Mouse (Mus musculus) intestine, postnatal 0 days (tissue): Measurements from ENCODE around the gene Olfr1348. TPM values are rescaled to one million over a fixed set of nuclear protein-coding genes. Genes with fewer than 3 reads are reported as not detected.
"Not testable (repeated sequence)": the region's sequence is repeated elsewhere in the genome, so short reads cannot be mapped to it uniquely, and the experiment has no call there.

Experiments
- ATAC-seq: fragments of 200-750 bp; cut with Nextera tagmentation; 2 replicates; pipeline ENCODE4 v1.8.0; 2017; ENCODE audit warnings: mild to moderate bottlenecking, moderate TSS enrichment, moderate library complexity
- H3K27ac ChIP-seq: fragments of 300-500 bp; sonication (generic); 2 replicates; pipeline ENCODE4 v1.5.1; 2014; ENCODE audit warnings: mild to moderate bottlenecking, low read depth, low read length, moderate library complexity
- H3K27me3 ChIP-seq: fragments of 300-500 bp; sonication (generic); replicated peaks from 2 replicates; pipeline ENCODE4 v1.6.1; 2014; ENCODE audit warnings: low read length, mixed read lengths; ENCODE audit not compliant: control insufficient read depth, insufficient read depth
- H3K36me3 ChIP-seq: fragments of 300-500 bp; sonication (generic); 2 replicates; pipeline ENCODE4 v1.6.1; 2014; ENCODE audit warnings: mild to moderate bottlenecking, moderate library complexity; ENCODE audit not compliant: control insufficient read depth, insufficient read depth
- H3K4me1 ChIP-seq: fragments of 300-500 bp; sonication (generic); replicated peaks from 2 replicates; pipeline ENCODE4 v1.6.1; 2014; ENCODE audit warnings: antibody characterized with exemption, low read length, mixed read lengths; ENCODE audit not compliant: control insufficient read depth, insufficient read depth
- H3K4me2 ChIP-seq: fragments of 300-500 bp; sonication (generic); replicated peaks from 2 replicates; pipeline ENCODE4 v1.6.1; 2014; ENCODE audit warnings: low read depth, mild to moderate bottlenecking, moderate library complexity
- H3K4me3 ChIP-seq: fragments of 300-500 bp; sonication (generic); 2 replicates; pipeline ENCODE4 v1.5.1; 2014; ENCODE audit warnings: low read depth, low read length
- H3K9ac ChIP-seq: fragments of 300-500 bp; sonication (generic); 2 replicates; pipeline ENCODE4 v1.6.1; 2014; ENCODE audit warnings: mild to moderate bottlenecking, low read depth, low read length
- H3K9me3 ChIP-seq: fragments of 300-500 bp; sonication (generic); 2 replicates; pipeline ENCODE4 v1.6.1; 2016; ENCODE audit warnings: mixed run types; ENCODE audit not compliant: control insufficient read depth
- CTCF ChIP-seq: sonication (generic); IDR thresholded peaks from 2 replicates; pipeline ENCODE4 v1.5.1; 2016; ENCODE audit warnings: low read depth, mild to moderate bottlenecking, control low read depth, antibody characterized with exemption, moderate library complexity
- WGBS: fragments of 180-500 bp; shearing (Covaris S2); extraction: QIAGEN DNeasy Blood & Tissue Kit; methylation state at CpG from one replicate; pipeline ENCODE4 v1.1.7; 2014; 5-methylcytosine and 5-hydroxymethylcytosine counted together
- polyA plus RNA-seq: library from polyadenylated mRNA; unstranded; fragments of >200 nt; fragmentation: Nextera tagmentation; extraction: Ambion mirVana; gene quantifications from 2 replicates; pipeline ENCODE4 v1.2.1, GENCODE M21; 2015

Olfr1348 gene
- polyA plus RNA-seq = not detected in 2 replicates

DNA sequence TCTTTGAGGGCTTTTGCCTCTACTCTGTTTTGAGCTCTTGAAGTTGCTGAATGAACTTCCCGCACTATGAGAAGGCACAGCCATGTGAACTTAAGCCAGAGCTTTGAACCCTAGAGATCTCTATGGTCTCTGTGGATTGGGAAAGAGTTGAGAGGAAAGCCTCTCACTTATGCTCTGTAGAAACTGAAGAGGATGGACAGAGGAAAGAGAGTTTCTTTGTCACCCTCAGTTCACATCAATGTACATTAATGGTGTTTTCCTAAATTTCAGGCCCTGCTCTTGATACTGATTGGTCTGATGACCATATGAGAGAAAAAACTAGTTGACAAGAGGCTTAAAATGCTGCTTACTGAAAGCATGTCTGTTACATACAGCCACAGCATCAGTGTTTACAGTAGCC, at the start of gene Olfr1348:
Gene Olfr1348 (minus strand): TSS at position 101 of the 400 bp plus-strand sequence.
- no peak within 1 kb of the TSS for H3K27ac ChIP-seq
- 87% methylated on average over 1 of the region's 1 CpGs for WGBS
- H3K9ac ChIP-seq = no peak within 1 kb of the TSS
- no peak for TF ChIP-seq CTCF
- no peak within 1 kb of the TSS for H3K4me3 ChIP-seq
- no peaks in the 10 kb centered on the region for H3K27me3 ChIP-seq
- H3K4me2 ChIP-seq = no peak within 1 kb of the TSS
- no peak for ATAC-seq
- no peaks in the 10 kb centered on the region for H3K36me3 ChIP-seq
- no peaks in the 10 kb centered on the region for H3K4me1 ChIP-seq
- H3K9me3 ChIP-seq = no peaks in the 10 kb centered on the region

DNA sequence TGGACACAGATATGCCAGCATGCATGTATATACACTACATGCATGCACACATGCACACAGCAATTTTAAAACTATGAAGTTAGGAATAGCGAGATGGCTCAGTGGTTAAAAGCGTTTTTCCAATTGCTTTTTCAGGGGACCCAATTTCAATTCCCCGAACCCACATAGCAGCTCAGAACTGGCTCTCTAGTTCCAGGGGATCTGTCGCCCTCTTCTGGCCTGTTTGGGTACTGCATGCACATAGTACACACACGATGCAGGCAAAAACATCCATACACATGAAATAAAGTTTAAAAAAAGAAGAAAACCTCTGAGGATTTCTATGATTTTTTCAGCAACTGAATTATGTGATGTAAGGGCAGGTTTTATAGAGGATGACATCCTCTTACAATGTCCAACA, 17.6 kb upstream of the Olfr1348 start:
- WGBS = 69% methylated on average over 5 of the region's 5 CpGs
- Histone ChIP-seq H3K4me1 (no peaks in the 10 kb centered on the region), H3K4me2 (no peak overlapping the region), H3K9me3 (no peaks in the 10 kb centered on the region), H3K27me3 (no peaks in the 10 kb centered on the region), H3K9ac (no peak overlapping the region), H3K4me3 (no peak overlapping the region), H3K27ac (no peak overlapping the region), H3K36me3 (no peaks in the 10 kb centered on the region)
- ATAC-seq = no peak
- peak; percentile 49 for TF ChIP-seq CTCF

DNA sequence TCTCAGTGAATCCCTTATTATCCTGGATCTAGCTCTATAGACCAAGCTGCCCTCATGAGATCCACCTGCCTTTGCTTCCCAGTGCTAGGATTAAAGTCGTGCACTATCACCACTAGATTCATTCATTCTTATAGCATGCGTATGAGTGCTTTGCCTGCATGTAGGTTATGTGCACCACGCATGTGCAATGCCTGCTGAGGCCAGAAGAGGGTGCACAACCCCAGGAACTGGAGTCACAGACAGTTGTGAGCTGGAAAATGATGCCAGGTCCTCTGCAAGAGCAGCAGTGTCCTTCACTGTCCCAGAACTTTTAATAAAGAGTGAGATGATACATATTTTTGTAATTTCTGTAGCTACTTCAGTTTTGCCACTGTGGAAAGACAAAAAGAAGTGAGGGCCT, 16.5 kb upstream of the Olfr1348 start:
- no peaks in the 10 kb centered on the region for H3K36me3 ChIP-seq
- no peaks in the 10 kb centered on the region for H3K27me3 ChIP-seq
- H3K27ac ChIP-seq = no peak overlapping the region
- H3K9me3 ChIP-seq = no peaks in the 10 kb centered on the region
- no peak overlapping the region for H3K9ac ChIP-seq
- ATAC-seq = no peak
- H3K4me2 ChIP-seq = no peak overlapping the region
- 58% methylated on average over 3 of the region's 3 CpGs for WGBS
- H3K4me1 ChIP-seq = no peaks in the 10 kb centered on the region
- TF ChIP-seq CTCF = peak; percentile 7; the same call in 1 of the 2 replicates
- no peak overlapping the region for H3K4me3 ChIP-seq

DNA sequence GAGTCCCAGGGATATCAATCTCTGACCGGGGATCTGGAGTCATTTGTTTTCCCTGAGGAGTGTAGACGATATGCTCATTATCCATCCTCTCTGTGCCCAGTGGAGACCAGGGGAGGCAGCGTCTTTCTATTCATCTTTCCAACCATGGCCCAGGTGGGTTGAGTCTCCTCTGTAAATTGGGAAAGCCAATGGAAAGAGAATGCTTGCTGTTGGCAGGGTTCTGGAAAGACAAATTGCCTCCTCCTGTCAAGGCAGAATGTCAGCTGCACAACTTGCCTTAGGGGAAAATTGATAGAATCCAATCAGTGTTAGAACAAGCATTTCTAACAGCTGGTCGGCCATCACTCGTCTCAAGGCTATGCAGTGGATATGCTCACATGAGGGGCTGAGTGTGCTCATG, 14.3 kb upstream of the Olfr1348 start, which contains the start of gene Olfr1349:
Gene Olfr1349 (minus strand): TSS at position 101 of the 400 bp plus-strand sequence.
- TF ChIP-seq CTCF = no peak

DNA sequence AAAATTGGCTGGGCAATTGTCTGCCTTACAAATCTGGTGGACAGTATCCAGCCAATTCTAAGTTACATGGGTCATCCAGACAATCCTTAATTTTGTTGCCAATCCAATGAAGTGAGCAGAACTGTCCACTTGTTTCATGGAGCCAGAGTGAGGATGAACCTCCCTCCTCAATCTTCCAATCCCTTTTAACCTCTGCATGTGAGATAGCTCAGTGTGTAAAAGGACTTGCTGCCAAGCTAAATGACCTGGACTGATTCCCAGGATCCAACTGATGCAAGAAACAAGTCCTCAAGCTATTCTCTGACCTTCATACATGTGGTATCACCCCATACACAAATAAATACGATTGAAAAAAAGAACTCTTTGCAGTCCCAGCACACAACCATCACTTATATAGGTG, 13.1 kb upstream of the Olfr1348 start:
- TF ChIP-seq CTCF = no peak
- no peak for ATAC-seq
- H3K4me1 ChIP-seq = no peaks in the 10 kb centered on the region
- H3K4me3 ChIP-seq = no peak overlapping the region
- no peak overlapping the region for H3K27ac ChIP-seq
- H3K27me3 ChIP-seq = no peaks in the 10 kb centered on the region
- H3K9ac ChIP-seq = no peak overlapping the region
- H3K4me2 ChIP-seq = no peak overlapping the region
- WGBS = 20% methylated on average over 1 of the region's 1 CpGs
- H3K36me3 ChIP-seq = no peaks in the 10 kb centered on the region
- H3K9me3 ChIP-seq = no peaks in the 10 kb centered on the region

More for the DNA sequence above, 14.3 kb upstream of the Olfr1348 start, which contains the start of gene Olfr1349:
- Histone ChIP-seq H3K9me3 (no peaks in the 10 kb centered on the region), H3K9ac (no peak within 1 kb of the TSS), H3K27me3 (no peaks in the 10 kb centered on the region), H3K36me3 (no peaks in the 10 kb centered on the region), H3K4me3 (no peak within 1 kb of the TSS), H3K27ac (no peak within 1 kb of the TSS), H3K4me2 (no peak within 1 kb of the TSS), H3K4me1 (no peaks in the 10 kb centered on the region)
- WGBS = 80% methylated on average over 5 of the region's 5 CpGs
- ATAC-seq = no peak

DNA sequence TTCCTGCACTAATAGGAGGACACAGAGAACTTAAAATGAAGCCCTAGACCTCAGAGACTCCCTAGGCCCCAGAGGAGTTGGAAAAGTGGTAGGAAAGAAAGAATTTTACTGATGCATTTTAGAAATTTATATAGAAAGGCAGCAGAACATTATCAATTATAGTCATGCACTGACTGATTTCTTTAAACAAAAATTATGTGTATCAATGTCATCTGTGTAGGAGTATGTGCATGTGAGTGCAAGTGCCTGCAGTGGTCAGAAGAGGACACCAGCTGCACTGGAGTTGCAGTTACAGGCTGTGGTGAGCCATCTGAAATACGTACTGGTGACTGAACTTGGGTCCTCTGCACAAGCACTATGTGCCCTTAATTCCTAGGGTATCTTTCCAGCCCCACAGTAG, 8.9 kb downstream of the Olfr1348 start, which contains the start of gene Olfr1347:
Gene Olfr1347 (minus strand): TSS at position 101 of the 400 bp plus-strand sequence.
- Histone ChIP-seq H3K4me3 (no peak within 1 kb of the TSS), H3K4me1 (no peaks in the 10 kb centered on the region), H3K27ac (no peak within 1 kb of the TSS), H3K36me3 (no peaks in the 10 kb centered on the region), H3K27me3 (no peaks in the 10 kb centered on the region), H3K4me2 (no peak within 1 kb of the TSS), H3K9me3 (no peaks in the 10 kb centered on the region), H3K9ac (no peak within 1 kb of the TSS)
- no peak for ATAC-seq
- WGBS = 52% methylated on average over 1 of the region's 1 CpGs
- no peak for TF ChIP-seq CTCF

DNA sequence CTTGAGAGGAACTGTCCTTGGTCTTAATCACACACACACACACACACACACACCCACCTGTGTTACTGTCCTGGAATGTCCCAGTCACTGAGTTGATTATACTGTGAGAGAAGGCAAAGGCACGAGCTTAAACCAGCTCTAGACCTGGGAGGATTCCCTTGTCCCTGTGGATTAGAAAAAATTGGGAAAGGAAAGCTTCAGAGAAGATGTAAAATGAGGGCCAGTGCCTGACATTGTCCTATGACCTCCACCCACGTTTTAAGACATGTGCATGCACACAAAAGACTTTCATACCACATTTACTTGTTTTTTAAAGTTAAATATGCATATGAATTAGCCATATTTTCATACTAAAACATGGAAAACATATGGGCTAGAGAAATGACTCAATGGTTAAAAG, 21.7 kb downstream of the Olfr1348 start, which contains the start of gene Olfr5:
Gene Olfr5 (minus strand): TSS at position 101 of the 400 bp plus-strand sequence.
- H3K4me2 ChIP-seq = no peak within 1 kb of the TSS
- no peak for TF ChIP-seq CTCF
- H3K27me3 ChIP-seq = no peaks in the 10 kb centered on the region
- no peak within 1 kb of the TSS for H3K4me3 ChIP-seq
- 18% methylated on average over 2 of the region's 2 CpGs for WGBS
- no peaks in the 10 kb centered on the region for H3K9me3 ChIP-seq
- H3K36me3 ChIP-seq = no peaks in the 10 kb centered on the region
- H3K27ac ChIP-seq = no peak within 1 kb of the TSS
- no peak for ATAC-seq
- H3K4me1 ChIP-seq = no peaks in the 10 kb centered on the region
- no peak within 1 kb of the TSS for H3K9ac ChIP-seq

DNA sequence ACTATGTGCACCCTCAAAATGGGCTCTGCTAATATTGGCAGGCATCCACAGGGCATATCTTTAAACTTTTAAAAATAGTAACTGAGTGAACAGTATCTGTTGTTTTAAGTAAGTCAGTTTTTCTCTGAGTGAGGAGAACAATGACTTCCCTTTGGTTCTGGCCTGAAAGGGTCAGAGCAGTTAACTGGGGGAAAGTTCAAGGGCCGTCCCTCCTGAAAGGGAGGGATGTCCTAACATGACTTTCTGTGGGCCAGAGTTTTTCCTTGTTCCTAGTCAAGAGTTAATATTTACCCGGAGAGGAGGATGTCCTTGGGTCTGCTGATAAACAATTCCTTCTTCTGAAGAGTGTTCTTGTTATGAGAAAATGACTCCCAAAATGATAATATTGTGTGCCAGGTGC, 30.9 kb downstream of the Olfr1348 start:
- H3K27ac ChIP-seq, H3K4me3 ChIP-seq, H3K9ac ChIP-seq, H3K27me3 ChIP-seq, H3K36me3 ChIP-seq, ATAC-seq, H3K4me1 ChIP-seq, H3K9me3 ChIP-seq, H3K4me2 ChIP-seq: not testable (repeated sequence)
- 50% methylated on average over 2 of the region's 2 CpGs for WGBS
